Mouse (Mus musculus): ENCODE results near the gene Cc2d1b.

Gene Cc2d1b

DNA sequence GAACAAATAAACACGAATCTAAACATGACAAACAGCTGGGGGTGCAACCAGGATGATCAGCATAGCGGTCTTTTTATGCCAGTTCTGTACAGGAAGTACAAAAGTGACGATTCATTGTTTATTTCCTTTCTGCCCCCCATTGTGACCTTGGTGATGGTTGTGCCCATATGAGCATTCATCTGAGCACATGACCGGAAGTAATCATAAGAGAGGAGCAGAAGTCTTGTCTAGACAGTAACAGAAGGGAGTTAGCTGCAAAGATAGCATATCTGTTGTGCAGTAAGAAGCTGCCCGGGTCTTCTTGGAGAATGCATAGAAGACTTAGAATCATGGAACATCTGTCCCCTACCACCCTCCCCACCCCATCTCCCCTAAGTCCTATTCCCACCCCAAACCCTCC is 19.0 kb downstream of the Cc2d1b start:
- DNase-seq (ENCODE audit: low spot score in 2 of 2): no peak

DNA sequence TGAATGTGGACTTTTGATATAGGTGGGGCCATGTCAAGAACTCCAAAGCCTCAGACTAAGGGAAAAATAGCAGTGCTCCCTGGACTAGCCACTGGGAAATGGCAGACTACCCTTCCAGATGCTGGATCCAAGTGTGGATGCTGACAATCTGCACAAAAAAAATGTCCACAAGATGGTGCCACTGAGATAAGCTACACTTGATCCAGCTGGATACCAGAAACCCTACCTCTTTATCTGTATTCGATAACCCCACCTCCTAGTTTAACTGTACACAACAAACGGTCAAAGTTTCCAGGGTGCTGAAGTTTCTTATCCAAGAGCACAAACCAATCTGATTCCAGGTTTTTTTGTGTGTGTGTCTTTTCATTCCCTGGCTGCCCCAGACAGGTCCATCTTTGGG is 44.7 kb downstream of the Cc2d1b start:
- no peak for DNase-seq (ENCODE audit: low spot score in 2 of 2)
